Mouse (Mus musculus): ENCODE results near the gene Naaa.

The Naaa gene

GRCm38 (mm10) chr5:92263761-92264359 is 14.1 kb downstream of the Naaa start:
- DNase-seq (ENCODE audit: low read depth in 1 of 2, low spot score in 2 of 2): no peak

- no peak for DNase-seq (ENCODE audit: low read depth in 1 of 2, low spot score in 2 of 2)
Observed at GRCm38 (mm10) chr5:92262646-92263045, 15.3 kb downstream of the Naaa start.

- no peak for DNase-seq (ENCODE audit: low read depth in 1 of 2, low spot score in 2 of 2)
Observed at GRCm38 (mm10) chr5:92256218-92256617, 21.8 kb downstream of the Naaa start, which contains the start of gene Ppef2. TSS of gene Ppef2 (minus strand) at chr5:92256278.

- no peak for DNase-seq (ENCODE audit: low read depth in 1 of 2, low spot score in 2 of 2)
Observed at GRCm38 (mm10) chr5:92254476-92254875, 23.5 kb downstream of the Naaa start.

- no peak for DNase-seq (ENCODE audit: low read depth in 1 of 2, low spot score in 2 of 2)
Observed at GRCm38 (mm10) chr5:92252797-92253343, 25.1 kb downstream of the Naaa start.

- no peak for DNase-seq (ENCODE audit: low read depth in 1 of 2, low spot score in 2 of 2)
Observed at GRCm38 (mm10) chr5:92252031-92252430, 25.9 kb downstream of the Naaa start.

GRCm38 (mm10) chr5:92248614-92249013 is 29.4 kb downstream of the Naaa start:
- no peak for DNase-seq (ENCODE audit: low read depth in 1 of 2, low spot score in 2 of 2)

GRCm38 (mm10) chr5:92245483-92245882 is 32.5 kb downstream of the Naaa start:
- DNase-seq (ENCODE audit: low read depth in 1 of 2, low spot score in 2 of 2): peak in 1 of 2 experiments; percentile 12

- no peak for DNase-seq (ENCODE audit: low read depth in 1 of 2, low spot score in 2 of 2)
Observed at GRCm38 (mm10) chr5:92244900-92245299, 33.1 kb downstream of the Naaa start.

GRCm38 (mm10) chr5:92240769-92241168 is 37.2 kb downstream of the Naaa start:
- no peak for DNase-seq (ENCODE audit: low read depth in 1 of 2, low spot score in 2 of 2)

- no peak for DNase-seq (ENCODE audit: low read depth in 1 of 2, low spot score in 2 of 2)
Observed at GRCm38 (mm10) chr5:92239333-92240232, 38.4 kb downstream of the Naaa start.

- DNase-seq (ENCODE audit: low read depth in 1 of 2, low spot score in 2 of 2): no peak
Observed at GRCm38 (mm10) chr5:92234939-92235557, 42.9 kb downstream of the Naaa start.

- no peak for DNase-seq (ENCODE audit: low read depth in 1 of 2, low spot score in 2 of 2)
Observed at GRCm38 (mm10) chr5:92233366-92233765, 44.6 kb downstream of the Naaa start.

GRCm38 (mm10) chr5:92231836-92232235 is 46.1 kb downstream of the Naaa start:
- no peak for DNase-seq (ENCODE audit: low read depth in 1 of 2, low spot score in 2 of 2)

- DNase-seq (ENCODE audit: low read depth in 1 of 2, low spot score in 2 of 2): no peak
Observed at GRCm38 (mm10) chr5:92230306-92230705, 47.7 kb downstream of the Naaa start.

GRCm38 (mm10) chr5:92229514-92229913 is 48.5 kb downstream of the Naaa start:
- no peak for DNase-seq (ENCODE audit: low read depth in 1 of 2, low spot score in 2 of 2)

GRCm38 (mm10) chr5:92228776-92229175 is 49.2 kb downstream of the Naaa start:
- no peak for DNase-seq (ENCODE audit: low read depth in 1 of 2, low spot score in 2 of 2)

- DNase-seq (ENCODE audit: low read depth in 1 of 2, low spot score in 2 of 2): no peak
Observed at GRCm38 (mm10) chr5:92227782-92228181, 50.2 kb downstream of the Naaa start.

GRCm38 (mm10) chr5:92220287-92220902 is 57.6 kb downstream of the Naaa start:
- no peak for DNase-seq (ENCODE audit: low read depth in 1 of 2, low spot score in 2 of 2)

GRCm38 (mm10) chr5:92219826-92220225 is 58.1 kb downstream of the Naaa start:
- no peak for DNase-seq (ENCODE audit: low read depth in 1 of 2, low spot score in 2 of 2)
